Mouse (Mus musculus) stomach, postnatal 0 days (tissue): ENCODE data around the gene Ush1c. TPM values are rescaled to one million over a fixed set of nuclear protein-coding genes. Genes with fewer than 3 reads are reported as not detected.
"Not testable (repeated sequence)": the region's sequence is repeated elsewhere in the genome, so short reads cannot be mapped to it uniquely, and the experiment has no call there.

Experiments
- ATAC-seq: fragments of 200-750 bp; cut with Nextera tagmentation; 2 replicates; pipeline ENCODE4 v1.8.0; 2017; ENCODE audit not compliant: low FRiP score, low TSS enrichment
- DNase-seq: peaks from one replicate; pipeline ENCODE4 v3.0.0-alpha.2; 2016; ENCODE audit warnings: low spot score
- H3K27ac ChIP-seq: fragments of 300-500 bp; sonication (generic); replicated peaks from 2 replicates; pipeline ENCODE4 v1.5.1; 2014; ENCODE audit warnings: mild to moderate bottlenecking, control low read depth
- H3K27me3 ChIP-seq: fragments of 300-500 bp; sonication (generic); 2 replicates; pipeline ENCODE4 v1.6.1; 2014; ENCODE audit warnings: low read length; ENCODE audit not compliant: control insufficient read depth, insufficient read depth
- H3K36me3 ChIP-seq: fragments of 300-500 bp; sonication (generic); 2 replicates; pipeline ENCODE4 v1.6.1; 2014; ENCODE audit warnings: low read length, mixed read lengths; ENCODE audit not compliant: control insufficient read depth, insufficient read depth
- H3K4me1 ChIP-seq: fragments of 300-500 bp; sonication (generic); replicated peaks from 2 replicates; pipeline ENCODE4 v1.6.1; 2014; ENCODE audit warnings: antibody characterized with exemption; ENCODE audit not compliant: control insufficient read depth, insufficient read depth
- H3K4me2 ChIP-seq: fragments of 300-500 bp; sonication (generic); replicated peaks from 2 replicates; pipeline ENCODE4 v1.6.1; 2014; ENCODE audit warnings: low read depth, mild to moderate bottlenecking, control low read depth, moderate library complexity
- H3K4me3 ChIP-seq: fragments of 300-500 bp; sonication (generic); 2 replicates; pipeline ENCODE4 v1.5.1; 2014; ENCODE audit warnings: low read depth, low read length, control low read depth
- H3K9ac ChIP-seq: fragments of 300-500 bp; sonication (generic); 2 replicates; pipeline ENCODE4 v1.6.1; 2014; ENCODE audit warnings: mild to moderate bottlenecking, low read length, control low read depth, mixed read lengths
- H3K9me3 ChIP-seq: fragments of 300-500 bp; sonication (generic); 2 replicates; pipeline ENCODE4 v1.6.1; 2016; ENCODE audit warnings: low read length; ENCODE audit not compliant: control insufficient read depth
- CTCF ChIP-seq: IDR thresholded peaks from 2 replicates; pipeline ENCODE4 v1.5.1; 2016; ENCODE audit warnings: antibody characterized with exemption, low read depth, mild to moderate bottlenecking, moderate library complexity
- EP300 ChIP-seq: optimal IDR thresholded peaks from 2 replicates; pipeline ENCODE3; 2016; ENCODE audit warnings: antibody characterized with exemption
- WGBS: fragments of 180-500 bp; shearing (Covaris S2); extraction: QIAGEN DNeasy Blood & Tissue Kit; methylation state at CpG from one replicate; pipeline ENCODE4 v1.1.7; 2014; 5-methylcytosine and 5-hydroxymethylcytosine counted together
- polyA plus RNA-seq: library from polyadenylated mRNA; unstranded; fragments of >200 nt; fragmentation: Nextera tagmentation; extraction: Ambion mirVana; gene quantifications from 2 replicates; pipeline ENCODE4 v1.2.1, GENCODE M21; 2015

The Ush1c gene
- polyA plus RNA-seq, 1 experiment from 2014 or later = 2.1 TPM

- DNase-seq = peak; percentile 65
- WGBS = under 1% methylated on average over 3 of the region's 3 CpGs
- no peak overlapping the region for H3K9ac ChIP-seq
- peaks cover 3% of the 10 kb centered on the region for H3K27me3 ChIP-seq
- no peaks in the 10 kb centered on the region for H3K9me3 ChIP-seq
- H3K27ac ChIP-seq = no peak overlapping the region
- no peak overlapping the region for H3K4me3 ChIP-seq
- no peaks in the 10 kb centered on the region for H3K4me1 ChIP-seq
- H3K4me2 ChIP-seq = no peak overlapping the region
- ATAC-seq = peak; percentile 58; the same call in 1 of the 2 replicates
- TF ChIP-seq EP300 = no peak
- TF ChIP-seq CTCF = peak; percentile 92
- no peaks in the 10 kb centered on the region for H3K36me3 ChIP-seq
Measured at GRCm38 (mm10) chr7:46181590-46181989, 56.7 kb downstream of the Ush1c start.

GRCm38 (mm10) chr7:46179431-46180275 lies 58.6 kb downstream of the Ush1c start, which contains the start of gene Abcc8:
Gene Abcc8, minus strand, starts transcription at chr7:46180033.
- WGBS = 2% methylated on average over 53 of the region's 75 CpGs
- peak; percentile 67 for ATAC-seq
- H3K4me3 ChIP-seq = peak within 1 kb of the TSS; percentile 36
- H3K27me3 ChIP-seq = peaks cover 3% of the 10 kb centered on the region
- no peaks in the 10 kb centered on the region for H3K36me3 ChIP-seq
- peak within 1 kb of the TSS; percentile 62 for H3K4me2 ChIP-seq
- H3K4me1 ChIP-seq = no peaks in the 10 kb centered on the region
- H3K27ac ChIP-seq = no peak within 1 kb of the TSS
- DNase-seq = peak; percentile 65
- no peak within 1 kb of the TSS; the same call in 1 of the 2 replicates for H3K9ac ChIP-seq
- TF ChIP-seq EP300 (no peak), CTCF (no peak)
- no peaks in the 10 kb centered on the region for H3K9me3 ChIP-seq

GRCm38 (mm10) chr7:46168980-46169379 lies 69.3 kb downstream of the Ush1c start:
- DNase-seq = peak; percentile 34
- ATAC-seq = peak; percentile 89
- 56% methylated on average over 1 of the region's 1 CpGs for WGBS
- H3K4me2 ChIP-seq, H3K36me3 ChIP-seq, H3K4me1 ChIP-seq, H3K9ac ChIP-seq, H3K9me3 ChIP-seq, H3K4me3 ChIP-seq, H3K27me3 ChIP-seq, H3K27ac ChIP-seq: not testable (repeated sequence)

- Histone ChIP-seq H3K4me2 (no peak overlapping the region), H3K4me1 (no peaks in the 10 kb centered on the region), H3K9ac (no peak overlapping the region), H3K9me3 (no peaks in the 10 kb centered on the region), H3K27ac (no peak overlapping the region), H3K4me3 (no peak overlapping the region), H3K36me3 (no peaks in the 10 kb centered on the region), H3K27me3 (no peaks in the 10 kb centered on the region)
- DNase-seq (no peak), ATAC-seq (peak; percentile 19; the same call in 1 of the 2 replicates)
- TF ChIP-seq CTCF (no peak), EP300 (no peak)
- 89% methylated on average over 6 of the region's 6 CpGs for WGBS
Measured at GRCm38 (mm10) chr7:46168402-46168801, 69.9 kb downstream of the Ush1c start.

- TF ChIP-seq EP300 = no peak
- TF ChIP-seq CTCF = no peak
- 89% methylated on average over 7 of the region's 7 CpGs for WGBS
- Histone ChIP-seq H3K9me3 (no peaks in the 10 kb centered on the region), H3K4me2 (no peak overlapping the region), H3K4me3 (no peak overlapping the region), H3K4me1 (no peaks in the 10 kb centered on the region), H3K27ac (no peak overlapping the region), H3K9ac (no peak overlapping the region), H3K36me3 (no peaks in the 10 kb centered on the region), H3K27me3 (no peaks in the 10 kb centered on the region)
- no peak for ATAC-seq
- DNase-seq = no peak
Measured at GRCm38 (mm10) chr7:46167901-46168300, 70.4 kb downstream of the Ush1c start.

- Histone ChIP-seq H3K4me2 (no peak overlapping the region), H3K27me3 (no peaks in the 10 kb centered on the region), H3K9me3 (no peaks in the 10 kb centered on the region), H3K4me3 (no peak overlapping the region), H3K9ac (no peak overlapping the region), H3K4me1 (no peaks in the 10 kb centered on the region), H3K36me3 (no peaks in the 10 kb centered on the region), H3K27ac (no peak overlapping the region)
- no peak for TF ChIP-seq CTCF
- DNase-seq = no peak
- WGBS = 88% methylated on average over 11 of the region's 11 CpGs
- no peak for ATAC-seq
Measured at GRCm38 (mm10) chr7:46165876-46166275, 72.4 kb downstream of the Ush1c start.
